In genomic region chr4:41731052-41731765, GRCm38 (mm10) we compare ENCODE assay signal across 7 mouse cellular contexts. TPM values are rescaled to one million over a fixed set of nuclear protein-coding genes. Genes with fewer than 3 reads are reported as not detected.
DNase-seq lines count a peak whose midpoint lies in the region; ATAC-seq and TF ChIP-seq lines count a peak whose summit lies in the region.

TSS of gene Arid3c (minus strand) at chr4:41731142.

- peaks cover 17% of the 10 kb centered on the region for H3K27me3 ChIP-seq in spleen, adult 2 months (ENCODE audit: control insufficient read depth, insufficient read depth, low read length)
- peaks cover 56% of the 10 kb centered on the region for H3K27me3 ChIP-seq in forebrain, embryonic 11.5 days (ENCODE audit: control insufficient read depth, insufficient read depth, low read length)
- peaks cover 77% of the 10 kb centered on the region for H3K27me3 ChIP-seq in liver, embryonic 13.5 days
- H3K27me3 ChIP-seq in stomach, embryonic 15.5 days (replicated peaks): peaks cover 66% of the 10 kb centered on the region

- H3K9ac ChIP-seq in forebrain, embryonic 11.5 days (ENCODE audit: low read length): peak within 1 kb of the TSS; percentile 43
- H3K9ac ChIP-seq in liver, embryonic 13.5 days: no peak within 1 kb of the TSS
- H3K9ac ChIP-seq in stomach, embryonic 15.5 days: no peak within 1 kb of the TSS

- no peak for TF ChIP-seq POLR2A in spleen, adult 2 months (IDR thresholded peaks at IDR 0.05; ENCODE audit: low read depth, low read length)

- no peaks in the 10 kb centered on the region for H3K36me3 ChIP-seq in spleen, adult 2 months (ENCODE audit: control insufficient read depth, insufficient read depth, low read length)
- H3K36me3 ChIP-seq in forebrain, embryonic 11.5 days (ENCODE audit: control insufficient read depth, insufficient read depth, low read length): no peaks in the 10 kb centered on the region
- H3K36me3 ChIP-seq in liver, embryonic 13.5 days: no peaks in the 10 kb centered on the region
- H3K36me3 ChIP-seq in stomach, embryonic 15.5 days: no peaks in the 10 kb centered on the region

- peak within 1 kb of the TSS; percentile 67 for H3K4me2 ChIP-seq in forebrain, embryonic 11.5 days (ENCODE audit: low read depth, low read length, severe bottlenecking)
- peak within 1 kb of the TSS; percentile 56 for H3K4me2 ChIP-seq in liver, embryonic 13.5 days
- peak within 1 kb of the TSS; percentile 83 for H3K4me2 ChIP-seq in stomach, embryonic 15.5 days

- peaks cover 4% of the 10 kb centered on the region; the same call in 1 of the 2 replicates for H3K4me1 ChIP-seq in spleen, adult 2 months (ENCODE audit: control insufficient read depth, insufficient read depth, insufficient read length)
- peaks cover 26% of the 10 kb centered on the region for H3K4me1 ChIP-seq in forebrain, embryonic 11.5 days (replicated peaks; ENCODE audit: control insufficient read depth, insufficient read depth, low read length)
- H3K4me1 ChIP-seq in liver, embryonic 13.5 days (replicated peaks): peaks cover 7% of the 10 kb centered on the region; the same call in 1 of the 2 replicates
- H3K4me1 ChIP-seq in stomach, embryonic 15.5 days: peaks cover 8% of the 10 kb centered on the region

- WGBS in spleen, adult 2 months: 2% methylated on average over 50 of the region's 50 CpGs
- WGBS in forebrain, embryonic 11.5 days: 2% methylated on average over 50 of the region's 50 CpGs
- WGBS in liver, embryonic 13.5 days (ENCODE audit: insufficient replicate concordance): 2% methylated on average over 50 of the region's 50 CpGs
- WGBS in stomach, embryonic 15.5 days: 1% methylated on average over 50 of the region's 50 CpGs

- peak within 1 kb of the TSS; percentile 26; the same call in 1 of the 2 replicates for H3K4me3 ChIP-seq in spleen, adult 2 months (ENCODE audit: extremely low read depth, insufficient read depth, insufficient read length)
- peak within 1 kb of the TSS; percentile 34 for H3K4me3 ChIP-seq in forebrain, embryonic 11.5 days (ENCODE audit: low read depth, low read length)
- peak within 1 kb of the TSS; percentile 35 for H3K4me3 ChIP-seq in liver, embryonic 13.5 days (replicated peaks)
- peak within 1 kb of the TSS; percentile 34 for H3K4me3 ChIP-seq in stomach, embryonic 15.5 days (replicated peaks)

- H3K9me3 ChIP-seq in forebrain, embryonic 11.5 days (ENCODE audit: control insufficient read depth, low read length): no peaks in the 10 kb centered on the region
- no peaks in the 10 kb centered on the region for H3K9me3 ChIP-seq in liver, embryonic 13.5 days (replicated peaks)
- H3K9me3 ChIP-seq in stomach, embryonic 15.5 days: no peaks in the 10 kb centered on the region

- H3K27ac ChIP-seq in spleen, adult 2 months (ENCODE audit: insufficient read depth, low read length): no peak within 1 kb of the TSS
- H3K27ac ChIP-seq in forebrain, embryonic 11.5 days (ENCODE audit: low read depth, low read length): no peak within 1 kb of the TSS
- H3K27ac ChIP-seq in liver, embryonic 13.5 days: no peak within 1 kb of the TSS
- no peak within 1 kb of the TSS for H3K27ac ChIP-seq in stomach, embryonic 15.5 days

- DNase-seq in spleen, adult 2 months (ENCODE audit: low read depth in 1 of 2, low spot score in 2 of 2): no peak
- no peak for DNase-seq in spleen, postnatal 10 days (ENCODE audit: low spot score in 2 of 2)
- DNase-seq in forebrain, embryonic 11.5 days (ENCODE audit: low spot score): peak; percentile 67
- no peak for DNase-seq in liver, embryonic 13.5 days
- no peak for DNase-seq in layer of hippocampus, postnatal 36 days
- no peak for DNase-seq in adrenal gland, adult 8-10 months

- no peak for TF ChIP-seq CTCF in spleen, adult 2 months (IDR thresholded peaks at IDR 0.05; ENCODE audit: extremely low read depth, insufficient read depth, insufficient read length, insufficient replicate concordance)

- ATAC-seq in forebrain, embryonic 11.5 days (replicated peaks; ENCODE audit: low FRiP score): no peak
- no peak for ATAC-seq in liver, embryonic 13.5 days (ENCODE audit: low read depth)
- ATAC-seq in stomach, embryonic 15.5 days (ENCODE audit: insufficient read depth, low FRiP score, low read depth): no peak

RNA-seq across cellular contexts. Expression of gene Arid3c, which starts in this region (rescaled TPM):
- not detected in 2 replicates for polyA plus RNA-seq in spleen, adult 2 months (2012; rRNA removed)
- polyA plus RNA-seq in forebrain, embryonic 11.5 days (2014; fragmentation: Nextera tagmentation; extraction: Ambion mirVana): 0.59 and 0.80 TPM in 2 replicates
- not detected in 2 replicates for polyA plus RNA-seq in liver, embryonic 13.5 days (2015; fragmentation: Nextera tagmentation; extraction: Ambion mirVana)
- polyA plus RNA-seq in stomach, embryonic 15.5 days (2015; fragmentation: Nextera tagmentation; extraction: Ambion mirVana): not detected in 2 replicates
- not detected for total RNA-seq in layer of hippocampus, postnatal 36 days (2021)
- total RNA-seq in adrenal gland, adult 8-10 months (2022): not detected

Comparison
In these comparisons a context has a peak if more than half of its experiments do, and no peak if none do; other contexts are left out.
1. Peak in DNase-seq, H3K4me3 ChIP-seq, H3K9ac ChIP-seq and H3K4me2 ChIP-seq in forebrain, embryonic 11.5 days; RNA of the gene not detected or under 1 TPM.